Mouse (Mus musculus) spleen, postnatal 4 days (tissue): ENCODE measurements at regions not wholly inside any gene's neighbourhood (a gene's known extent, or its start where the extent isn't known, plus 50 kb on each side); places are given as distances from the start of the nearest gene placed in this dataset.

Experiments used
- DNase-seq, 2 experiments: peaks; one replicate each; pipeline ENCODE4 v3.0.0; 2022; ENCODE audit warnings: low spot score in 2 of 2

DNA sequence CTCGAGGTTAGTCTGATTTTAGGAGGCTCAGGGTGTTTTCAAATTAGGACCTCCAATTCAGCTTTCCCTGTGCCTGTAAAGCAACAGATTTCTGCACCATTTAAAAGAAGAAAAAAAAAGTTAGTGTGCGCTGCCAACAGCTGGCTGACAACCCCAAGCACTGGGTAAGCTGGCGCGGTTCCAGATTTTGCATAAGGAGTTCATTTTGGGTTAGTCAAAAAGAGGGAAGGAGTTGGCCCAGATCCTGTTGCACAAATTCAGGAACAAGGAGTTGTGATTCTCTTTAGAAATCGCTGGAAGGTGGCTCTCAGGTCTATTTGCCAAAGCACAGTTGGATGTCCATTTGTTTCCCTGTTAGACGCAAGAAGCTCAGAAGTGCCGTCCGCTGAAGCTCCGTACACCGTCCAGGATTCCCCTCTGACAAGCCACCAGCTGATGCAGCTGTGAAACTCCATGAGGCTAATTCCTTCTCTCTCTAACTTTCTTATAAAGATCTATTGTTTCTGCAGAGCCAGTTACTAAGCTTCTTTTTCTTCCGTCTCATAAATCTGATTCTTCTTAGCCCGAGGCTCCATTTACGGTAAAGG lies 184.6 kb downstream of the Cand1 start:
- DNase-seq = no peak

DNA sequence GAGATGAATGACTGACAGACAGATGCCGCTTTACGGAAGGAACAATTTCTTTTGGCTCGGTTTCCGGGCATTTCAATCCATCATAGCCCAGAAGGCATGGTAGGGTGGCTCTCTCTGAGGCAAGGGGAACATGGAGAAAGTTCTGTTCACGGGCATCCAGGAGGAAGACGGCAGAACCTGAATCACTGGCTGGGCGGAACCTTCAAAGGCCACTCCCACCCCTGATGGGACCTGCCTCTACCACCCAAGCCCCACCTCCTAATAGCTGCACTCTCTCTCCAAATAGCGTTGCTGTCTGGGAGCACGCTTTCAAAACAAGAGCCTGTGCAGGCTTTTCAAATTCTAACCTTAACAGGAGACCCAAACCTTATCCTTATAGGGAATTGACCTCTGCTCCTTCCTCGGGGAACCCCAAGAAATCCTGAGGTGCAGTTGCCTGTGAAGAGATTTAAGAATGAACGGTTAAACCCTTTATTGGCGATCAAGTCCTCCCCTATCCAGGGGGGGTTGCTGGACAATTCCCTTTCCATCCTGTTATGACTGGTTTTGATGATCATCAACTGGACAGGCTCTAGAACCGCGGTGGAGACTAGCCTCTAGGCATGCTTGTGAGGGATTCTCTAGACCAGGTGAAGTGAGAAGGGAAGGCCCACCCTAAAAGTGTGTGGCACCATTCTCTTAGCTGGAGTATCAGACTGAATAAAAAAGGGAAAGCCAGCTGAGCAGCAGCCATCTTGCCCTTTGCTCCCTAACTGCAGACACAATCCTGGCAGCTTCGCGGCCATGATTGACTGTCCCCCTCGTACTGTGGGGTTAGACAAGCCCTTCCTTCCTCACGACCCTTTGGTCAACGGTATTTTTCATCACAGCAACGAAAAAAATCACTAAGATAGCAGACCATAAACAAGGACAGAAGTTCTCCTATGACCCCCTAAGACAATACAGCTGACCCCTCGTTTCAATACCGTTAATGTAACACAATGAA lies 184.5 kb upstream of the Dyrk2 start:
- DNase-seq = no peak

DNA sequence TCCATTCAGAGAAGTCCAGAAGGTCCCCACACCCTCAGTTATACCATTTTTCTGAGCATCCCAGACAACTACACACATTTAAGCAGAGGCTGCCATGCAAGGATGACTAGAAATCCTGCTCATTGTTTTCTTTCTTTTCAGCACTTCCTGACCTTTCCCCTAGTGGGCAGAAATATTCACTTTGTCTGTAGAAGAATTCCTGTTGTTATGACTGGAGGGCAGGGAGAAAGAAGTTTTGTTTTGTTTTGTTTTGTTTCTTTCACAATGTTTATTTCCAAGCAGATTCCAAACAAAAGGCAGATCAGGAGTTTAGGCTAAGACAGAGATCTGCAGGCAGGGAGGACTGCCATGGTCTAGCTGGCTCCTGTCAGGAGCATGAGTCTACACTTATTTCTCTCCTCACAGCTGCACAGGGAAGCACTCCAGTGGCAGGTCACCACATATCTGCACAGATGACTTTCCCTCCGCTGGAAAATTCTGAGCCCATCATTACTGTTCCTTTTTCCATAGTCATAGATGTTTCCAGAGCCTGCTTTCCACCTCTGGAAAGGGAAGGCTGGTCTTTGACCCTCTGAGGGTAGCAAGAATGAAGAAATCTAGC lies 182.5 kb upstream of the Dyrk2 start:
- DNase-seq = no peak

DNA sequence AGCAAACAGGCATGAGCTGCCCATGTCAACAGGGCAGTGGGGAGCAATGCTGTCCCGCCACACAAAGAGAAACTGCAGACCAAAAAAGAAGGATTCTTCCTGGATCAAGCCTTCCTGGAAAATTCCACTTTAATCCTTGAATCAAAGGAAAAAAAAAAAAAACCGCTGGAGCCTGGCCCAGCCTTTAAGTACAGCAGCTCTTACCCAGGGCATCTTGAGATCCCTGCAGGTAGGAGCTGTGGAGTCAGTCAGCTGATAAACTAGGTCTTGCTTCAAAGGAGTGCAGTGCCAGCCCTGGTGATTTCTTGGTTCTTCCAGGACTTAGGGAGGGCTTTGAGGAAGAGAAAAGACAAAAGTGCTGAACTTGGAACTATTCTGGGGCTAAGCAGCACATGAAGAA lies 181.6 kb upstream of the Dyrk2 start:
- no peak for DNase-seq

- DNase-seq = no peak
Measured at GRCm38 (mm10) chr10:119050017-119050685, 180.1 kb upstream of the Dyrk2 start.

DNA sequence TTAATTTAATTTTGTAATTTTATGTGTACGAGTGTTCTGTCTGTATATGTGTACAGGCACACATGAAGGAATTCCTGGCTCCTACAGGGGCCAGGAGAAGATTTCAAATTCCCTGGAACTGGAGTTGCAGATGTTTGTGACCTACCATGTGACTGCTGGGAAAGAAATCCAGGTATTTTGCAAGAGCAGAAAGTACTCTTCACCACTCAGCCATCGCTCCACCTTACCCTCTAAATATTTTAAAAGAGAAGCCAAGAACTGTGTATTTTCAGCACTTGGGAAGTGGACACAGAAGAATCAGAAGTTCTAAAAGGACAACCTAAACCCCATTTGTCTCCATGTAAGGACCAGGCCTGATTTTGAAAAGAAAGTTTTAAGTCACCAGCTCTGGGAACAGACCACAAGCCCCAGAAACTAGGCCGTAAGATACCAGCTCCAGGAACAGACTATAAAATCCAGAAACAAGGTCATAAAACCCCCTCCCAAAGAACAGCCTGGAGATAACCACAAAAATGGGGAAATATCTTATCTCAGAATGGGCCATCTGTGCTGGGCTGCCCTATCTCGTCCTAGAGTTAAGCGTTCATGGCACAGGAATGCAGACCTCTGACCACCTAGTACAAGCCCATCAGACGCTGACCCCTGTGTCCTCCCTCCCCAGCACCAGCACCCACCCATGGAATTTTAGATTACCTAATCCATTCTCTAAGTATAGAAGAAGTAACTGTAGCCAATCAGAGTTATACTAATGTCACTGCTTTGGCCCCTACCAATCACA lies 178.8 kb upstream of the Dyrk2 start:
- no peak for DNase-seq

GRCm38 (mm10) chr10:119045059-119045458 lies 175.1 kb upstream of the Dyrk2 start:
- no peak for DNase-seq

DNA sequence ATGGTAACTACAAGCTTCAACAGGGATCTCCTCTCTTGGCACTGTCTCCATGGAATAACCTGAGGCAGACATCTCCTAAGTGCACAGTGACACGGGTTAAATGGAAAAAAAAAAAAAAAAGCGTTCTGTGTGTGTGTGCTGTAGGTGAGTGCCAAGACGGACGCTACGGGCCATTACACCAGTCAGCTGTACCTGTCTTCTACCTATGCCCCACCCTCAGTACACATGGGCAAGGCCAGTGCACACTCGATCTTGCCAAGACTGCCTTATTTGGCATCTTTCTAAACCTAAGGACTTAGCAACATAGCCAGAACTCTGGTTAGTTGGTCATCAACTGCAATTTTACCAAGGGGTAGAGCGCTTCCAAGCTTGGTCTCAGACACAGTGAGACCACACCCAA lies 173.1 kb upstream of the Dyrk2 start:
- no peak for DNase-seq

- DNase-seq = no peak
Measured at GRCm38 (mm10) chr10:119040205-119040604, 170.2 kb upstream of the Dyrk2 start.

DNA sequence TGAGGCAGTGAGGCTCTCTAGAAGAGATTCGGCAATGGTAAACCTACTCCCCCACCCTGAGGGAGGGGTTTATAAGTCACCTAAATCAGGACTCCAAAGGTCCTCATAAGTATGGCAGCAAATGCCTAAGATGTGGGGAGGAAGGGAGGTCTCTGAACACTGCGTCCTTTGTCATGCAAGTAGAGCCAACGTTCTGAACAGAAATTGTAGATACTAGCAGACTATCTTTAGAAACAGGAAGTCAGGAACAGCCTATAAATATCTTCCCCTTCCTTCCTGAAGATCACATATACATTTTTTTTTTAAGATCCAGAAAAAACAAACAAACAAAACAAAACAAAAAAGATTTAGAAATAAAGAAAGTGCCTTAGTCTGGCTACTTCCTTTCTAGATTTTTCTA lies 169.7 kb upstream of the Dyrk2 start:
- no peak for DNase-seq

DNA sequence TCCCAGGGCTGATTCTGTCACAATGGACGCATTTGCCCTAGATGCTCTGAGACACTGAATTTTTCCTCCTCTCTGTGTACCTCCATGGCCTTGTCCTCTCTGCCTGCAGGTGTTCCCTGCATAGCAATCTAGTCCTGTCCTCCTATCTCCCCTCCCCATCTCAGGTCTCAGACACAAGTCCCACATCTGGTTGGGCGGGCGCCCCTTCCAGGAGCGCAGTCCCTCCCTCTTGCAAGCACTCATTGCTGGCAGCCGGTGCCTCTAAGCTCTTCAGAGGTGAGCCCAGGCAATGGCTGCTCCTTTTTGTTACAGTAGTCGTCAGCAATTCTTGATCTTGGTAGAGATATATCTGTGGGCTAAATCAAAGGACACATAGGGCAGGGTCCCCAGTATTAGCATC lies 169.0 kb upstream of the Dyrk2 start:
- DNase-seq = no peak

GRCm38 (mm10) chr10:119037781-119038180 lies 167.8 kb upstream of the Dyrk2 start:
- DNase-seq = no peak

- DNase-seq = no peak
Measured at GRCm38 (mm10) chr10:119035863-119036262, 165.9 kb upstream of the Dyrk2 start.

- DNase-seq = no peak
Measured at GRCm38 (mm10) chr10:119034396-119034795, 164.4 kb upstream of the Dyrk2 start.

DNA sequence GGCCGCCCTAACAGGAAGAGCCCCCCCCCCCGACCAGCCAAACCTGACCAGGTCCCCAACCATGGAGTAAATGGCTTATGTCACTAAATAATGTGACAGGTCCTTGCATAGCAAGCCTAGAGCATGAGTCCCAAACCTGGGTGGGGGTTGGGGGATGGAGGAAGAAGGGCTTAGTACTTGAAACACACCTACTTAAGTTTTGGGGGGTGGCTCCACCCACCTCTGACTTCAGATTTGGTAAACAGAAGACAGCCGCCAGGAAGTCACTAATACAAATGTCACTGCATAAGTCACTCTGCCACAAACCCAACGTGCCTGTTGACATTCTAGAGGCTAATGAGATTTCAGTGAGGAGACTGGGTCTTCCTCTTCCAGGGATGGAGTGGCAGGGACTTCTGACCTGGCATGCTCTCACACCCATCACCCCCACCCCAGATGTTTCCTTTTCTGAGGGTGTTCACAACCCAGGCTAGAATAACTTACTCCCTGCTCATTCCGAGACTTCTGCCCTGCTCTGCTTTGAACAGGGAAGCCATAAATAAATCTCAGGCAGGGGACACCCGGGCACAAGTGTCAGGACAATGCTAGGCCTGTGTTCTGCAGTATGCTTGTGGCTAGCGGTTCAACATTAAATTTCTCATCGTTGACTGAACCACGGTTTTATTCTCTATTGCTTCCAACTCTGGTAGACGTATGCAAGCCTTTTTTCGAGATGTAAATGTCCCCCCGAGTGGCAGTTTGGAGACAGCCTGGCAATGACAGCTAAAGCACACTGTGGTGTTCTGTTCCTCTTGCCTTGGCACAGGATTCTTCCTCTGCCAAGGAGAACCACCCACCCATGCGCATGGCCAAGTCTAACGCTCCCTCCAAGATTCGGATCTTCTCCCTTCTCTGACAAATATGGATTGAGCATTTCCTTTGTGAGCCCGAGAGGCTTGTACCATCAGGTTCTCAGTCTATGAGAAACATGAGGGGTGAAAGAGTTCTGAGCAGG lies 161.6 kb upstream of the Dyrk2 start:
- no peak for DNase-seq

GRCm38 (mm10) chr10:119028480-119029137 lies 158.6 kb upstream of the Dyrk2 start:
- DNase-seq = no peak

DNA sequence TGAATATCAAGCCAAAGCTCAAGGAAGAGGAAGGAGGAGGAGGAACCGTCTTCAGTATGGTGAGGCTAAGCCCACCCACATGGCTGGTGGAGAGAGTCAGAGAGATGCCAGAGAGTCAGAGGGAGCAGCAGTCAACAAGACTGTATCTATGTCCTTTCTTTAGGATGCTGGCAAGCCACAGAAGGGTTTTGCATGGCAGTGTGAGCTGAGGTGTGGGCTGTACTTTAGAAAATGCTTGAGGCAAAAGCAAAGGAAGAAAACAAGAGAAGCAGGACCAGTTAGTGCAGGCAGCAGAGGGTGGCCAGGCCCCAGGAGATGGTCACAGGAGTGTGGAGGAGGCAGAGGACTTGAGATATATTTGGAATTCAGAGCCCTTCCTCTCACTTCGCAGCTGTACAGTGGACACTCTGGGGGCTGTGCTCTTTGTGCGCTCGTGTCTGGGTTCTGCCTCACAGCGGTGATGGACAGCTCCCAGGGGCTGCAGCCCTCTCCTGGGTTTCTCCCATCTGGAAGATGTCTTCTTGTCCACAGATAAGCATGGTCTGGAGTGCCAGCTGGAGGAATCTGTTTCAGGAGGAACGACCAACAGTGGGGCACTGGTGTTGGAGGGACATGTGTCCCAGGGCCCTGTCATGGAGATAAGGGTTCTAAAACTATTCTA lies 157.4 kb upstream of the Dyrk2 start:
- no peak for DNase-seq

GRCm38 (mm10) chr10:119026291-119026690 lies 156.3 kb upstream of the Dyrk2 start:
- no peak for DNase-seq

GRCm38 (mm10) chr10:119024425-119024824 lies 154.4 kb upstream of the Dyrk2 start:
- no peak for DNase-seq
